Mouse (Mus musculus): ENCODE measurements around the gene Siglec1. TPM values are rescaled to one million over a fixed set of nuclear protein-coding genes. Genes with fewer than 3 reads are reported as not detected.

Siglec1 gene
- 0.29 TPM for total RNA-seq (2023)

DNA sequence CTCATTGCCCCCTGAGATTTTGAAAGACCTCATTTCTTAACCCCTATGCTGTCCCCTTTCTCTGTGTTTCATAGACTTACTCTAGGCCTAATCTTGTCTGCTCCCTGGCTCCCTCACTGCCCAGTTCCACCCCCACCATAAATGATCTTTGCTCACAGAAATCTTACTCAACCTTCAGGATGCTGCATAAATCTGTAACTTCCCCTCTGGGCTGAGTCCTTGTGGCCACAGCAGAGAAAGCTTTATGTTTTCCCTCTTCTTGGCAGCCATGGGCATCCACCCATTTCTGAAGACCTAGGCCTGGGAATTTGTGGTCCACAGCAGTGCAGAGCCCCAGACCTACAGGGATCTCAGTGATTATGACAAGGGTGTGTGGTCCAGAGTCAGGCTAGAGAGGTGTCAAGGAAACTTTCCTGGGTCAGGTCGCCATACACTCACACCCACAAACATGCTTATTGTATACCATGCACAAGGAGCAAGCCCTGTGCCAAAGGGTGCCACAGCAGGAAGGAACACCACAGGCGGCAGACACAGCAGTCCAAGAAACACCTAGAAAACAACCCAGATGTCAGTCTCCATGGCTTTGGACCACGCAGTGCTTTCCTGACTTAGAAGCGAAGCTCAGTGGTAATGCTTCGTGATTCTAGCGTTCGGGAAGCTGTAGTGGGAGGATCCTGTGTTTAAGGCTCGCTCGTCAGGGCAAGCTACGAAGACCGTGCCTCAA is at the start of gene Siglec1:
TSS of gene Siglec1 (minus strand) at position 99 of the 724 bp plus-strand sequence.

GRCm38 (mm10) chr2:131132930-131133547 is 46.5 kb upstream of the Siglec1 start, which contains the start of gene Gm11037:
Gene Gm11037, plus strand, starts transcription at chr2:131133497.

GRCm38 (mm10) chr2:131127161-131127730 is 40.7 kb upstream of the Siglec1 start, which contains the start of gene Hspa12b:
Gene Hspa12b, plus strand, starts transcription at chr2:131127280.

GRCm38 (mm10) chr2:131063404-131063864 is 23.1 kb downstream of the Siglec1 start, which contains the start of gene Adam33:
Gene Adam33, minus strand, starts transcription at chr2:131063814.

DNA sequence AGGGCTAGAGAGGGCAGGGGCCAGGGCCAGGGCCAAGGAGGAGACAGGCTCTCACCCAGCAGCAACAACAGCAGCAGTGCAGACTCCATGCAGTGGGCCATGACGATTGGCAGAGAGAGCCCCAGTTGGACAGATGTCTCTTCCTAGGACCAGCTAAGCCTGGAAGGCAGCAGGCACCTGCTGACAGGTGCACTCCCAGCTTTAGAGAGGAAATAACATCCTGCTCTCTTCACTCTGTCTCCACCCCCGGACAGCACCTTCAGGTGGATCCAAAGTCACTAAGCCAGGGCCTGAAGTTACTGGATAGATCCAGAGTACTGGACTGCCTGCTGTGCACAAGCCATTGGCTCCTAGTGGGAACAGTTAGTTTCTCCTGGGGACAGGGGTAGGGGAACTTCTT is 43.6 kb downstream of the Siglec1 start, which contains the start of gene Gfra4:
TSS of gene Gfra4 (minus strand) at position 101 of the 400 bp plus-strand sequence.

Other genes starting within 250 kb of the Siglec1 start
- 28.0 TPM for gene 4930402H24Rik, start 180.4 kb downstream of the Siglec1 start, total RNA-seq (2023)
- gene Atrn, start 180.3 kb downstream of the Siglec1 start, total RNA-seq (2023): 28.5 TPM
- not detected for gene Gfra4, start 43.7 kb downstream of the Siglec1 start, total RNA-seq (2023)
- 0.41 TPM for gene Adam33, start 23.0 kb downstream of the Siglec1 start, total RNA-seq (2023)
- not detected for gene Hspa12b, start 40.5 kb upstream of the Siglec1 start, total RNA-seq (2023)
- not detected for gene Gm11037, start 46.7 kb upstream of the Siglec1 start, total RNA-seq (2023)
- 18.1 TPM for gene 1700037H04Rik, start 73.3 kb upstream of the Siglec1 start, total RNA-seq (2023)
- gene Cenpb, start 93.3 kb upstream of the Siglec1 start, total RNA-seq (2023): 19.1 TPM
- gene Cdc25b, start 100.2 kb upstream of the Siglec1 start, total RNA-seq (2023): 42.4 TPM
- gene Spef1, start 100.5 kb upstream of the Siglec1 start, total RNA-seq (2023): 1.7 TPM
- 4.7 TPM for gene Ap5s1, start 120.3 kb upstream of the Siglec1 start, total RNA-seq (2023)
- 10.6 TPM for gene Mavs, start 147.3 kb upstream of the Siglec1 start, total RNA-seq (2023)
- gene Pank2, start 175.7 kb upstream of the Siglec1 start, total RNA-seq (2023): 48.9 TPM